Mouse (Mus musculus): ENCODE data around the gene Neurod1. TPM values are rescaled to one million over a fixed set of nuclear protein-coding genes. Genes with fewer than 3 reads are reported as not detected.

Neurod1 gene
- polyA plus RNA-seq, 1 experiment from 2014 or later, result not detected

Other genes starting within 250 kb of the Neurod1 start
- 36.9 and 39.3 TPM in 2 replicates for gene Itga4, start 201.3 kb downstream of the Neurod1 start, polyA plus RNA-seq (2016; fragmentation: Nextera tagmentation; extraction: Ambion mirVana)
- 1.7 and 1.8 TPM in 2 replicates for gene Cerkl, start within 50 bp of the Neurod1 start, polyA plus RNA-seq (2016; fragmentation: Nextera tagmentation; extraction: Ambion mirVana)
- 5.2 and 5.3 TPM in 2 replicates for gene Itprid2, start 178.6 kb upstream of the Neurod1 start, polyA plus RNA-seq (2016; fragmentation: Nextera tagmentation; extraction: Ambion mirVana)